Mouse (Mus musculus): ENCODE results near the gene Lpcat2.

The Lpcat2 gene

GRCm38 (mm10) chr8:92916082-92916481 is 60.9 kb downstream of the Lpcat2 start:
- no peak for DNase-seq

- DNase-seq = no peak
These were observed 66.6 kb downstream of the Lpcat2 start for GRCm38 (mm10) chr8:92921768-92922167.

DNA sequence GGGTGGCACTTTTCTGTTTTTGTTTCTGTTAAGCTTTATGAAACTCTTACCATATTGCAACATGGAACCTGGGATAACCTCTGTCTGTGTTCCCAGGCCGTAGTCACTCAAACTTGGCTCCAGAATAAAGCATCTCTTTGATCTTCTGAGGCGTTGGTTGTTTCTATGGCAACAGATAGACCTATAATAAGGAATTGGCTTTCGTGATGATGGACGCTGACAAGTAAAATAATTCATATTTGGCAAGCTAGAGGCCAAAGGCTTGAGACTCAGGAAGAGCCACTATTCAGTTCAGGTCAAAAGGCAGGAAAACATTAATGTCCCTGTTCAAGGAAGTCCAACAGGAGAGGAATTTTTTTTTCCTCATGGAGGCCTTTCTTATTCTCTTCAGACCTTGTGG is 73.8 kb downstream of the Lpcat2 start:
- DNase-seq = no peak

GRCm38 (mm10) chr8:92938056-92938455 is 82.9 kb downstream of the Lpcat2 start:
- DNase-seq = no peak

DNA sequence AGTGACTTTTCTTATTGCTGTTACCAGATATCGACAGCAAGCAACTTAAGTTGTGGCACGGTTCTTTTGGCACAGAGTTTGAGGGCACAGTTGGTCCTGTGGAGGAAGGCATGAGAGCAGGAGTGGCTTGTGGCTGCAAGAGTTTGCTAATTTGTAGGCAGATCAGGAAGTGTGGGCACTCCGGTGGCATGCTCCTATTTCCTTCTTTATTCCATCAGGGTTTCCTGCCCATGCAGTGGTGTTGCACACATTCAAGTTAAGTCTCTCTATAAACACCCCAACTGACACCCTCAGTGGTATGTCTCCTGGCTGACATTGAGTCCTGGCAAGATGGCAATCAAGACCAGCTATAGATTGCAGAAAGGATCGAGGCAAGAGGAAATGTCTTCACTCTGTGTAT is 93.9 kb downstream of the Lpcat2 start:
- no peak for DNase-seq

DNA sequence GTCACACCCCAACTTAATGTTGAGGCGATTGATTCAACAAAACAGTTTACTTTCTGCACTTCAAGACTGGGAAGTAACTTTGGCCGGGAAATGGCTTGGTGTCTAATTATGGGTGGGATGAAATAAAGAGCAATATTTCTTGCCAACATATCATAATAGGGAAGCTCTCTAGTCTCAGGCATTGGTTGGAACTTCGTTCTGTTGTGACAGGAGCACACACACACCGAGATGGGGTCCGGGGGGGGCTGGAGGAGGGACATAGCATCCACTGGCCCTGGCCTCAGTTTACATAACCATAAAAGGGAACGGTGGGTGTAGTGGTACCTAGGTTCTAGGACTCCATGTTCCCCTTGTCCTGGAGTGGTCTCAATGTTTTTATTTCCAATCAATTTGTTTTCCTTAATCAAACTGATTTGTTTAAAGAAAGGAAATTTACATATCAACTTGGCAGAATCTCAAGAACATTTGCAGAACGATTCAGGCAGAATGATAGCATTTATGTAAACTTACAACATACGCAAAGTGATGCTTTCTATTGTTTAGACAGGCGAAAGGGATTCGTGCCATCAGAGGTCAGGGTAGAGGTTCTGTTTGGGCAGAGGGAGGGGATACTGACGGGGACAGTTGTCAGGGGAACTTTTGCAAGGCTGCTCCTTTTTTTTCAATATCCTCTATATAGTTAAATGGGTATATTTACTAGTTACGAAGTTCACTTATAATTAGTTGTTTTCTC is 95.7 kb downstream of the Lpcat2 start:
- DNase-seq = no peak

GRCm38 (mm10) chr8:92954044-92954443 is 98.9 kb downstream of the Lpcat2 start:
- no peak for DNase-seq

GRCm38 (mm10) chr8:92959779-92960178 is 104.6 kb downstream of the Lpcat2 start, which contains the start of gene Slc6a2:
Gene Slc6a2, plus strand, starts transcription at chr8:92960079.
- no peak for DNase-seq

GRCm38 (mm10) chr8:92960451-92960911 is 105.3 kb downstream of the Lpcat2 start:
- DNase-seq = peak; percentile 13 to 29

DNA sequence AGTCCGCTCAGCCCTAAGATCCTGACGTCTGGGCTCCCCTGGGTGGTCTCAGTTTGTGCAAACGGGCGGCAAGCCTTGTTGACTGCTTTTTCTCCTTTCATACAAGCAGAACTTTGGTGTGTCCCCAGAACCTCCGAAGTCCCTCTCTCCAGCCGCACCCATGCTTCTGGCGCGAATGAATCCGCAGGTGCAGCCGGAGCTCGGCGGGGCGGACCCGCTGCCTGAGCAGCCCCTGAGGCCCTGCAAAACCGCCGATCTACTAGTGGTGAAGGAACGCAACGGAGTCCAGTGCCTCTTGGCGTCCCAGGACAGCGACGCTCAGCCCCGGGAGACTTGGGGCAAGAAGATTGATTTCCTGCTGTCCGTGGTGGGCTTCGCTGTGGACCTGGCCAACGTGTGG is 105.9 kb downstream of the Lpcat2 start:
- DNase-seq = peak in 1 of 2 experiments; percentile 16

DNA sequence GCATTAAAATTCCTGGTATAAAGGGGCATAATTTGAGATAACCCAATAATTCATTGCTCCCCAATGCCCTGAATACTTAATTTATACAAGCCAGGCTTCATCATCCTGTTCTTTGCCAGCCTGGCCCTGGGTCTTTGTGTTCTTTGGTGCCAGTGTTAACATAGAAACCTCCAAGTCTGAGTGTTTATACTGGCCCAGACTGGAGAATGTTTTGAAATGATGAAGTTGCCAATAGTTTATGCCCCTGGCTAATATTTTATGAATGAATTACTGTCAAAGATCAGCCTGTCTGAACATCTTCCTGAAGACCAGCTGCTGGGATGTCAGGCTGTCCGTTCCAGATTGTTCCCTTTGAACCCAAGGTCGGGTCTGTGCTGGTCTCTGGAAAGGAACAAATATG is 109.4 kb downstream of the Lpcat2 start:
- DNase-seq = no peak

All from cerebellum, postnatal 10 days (tissue).